Mouse (Mus musculus) lung, embryonic 15.5 days (tissue): Measurements from ENCODE around the gene Obscn. TPM values are rescaled to one million over a fixed set of nuclear protein-coding genes. Genes with fewer than 3 reads are reported as not detected.

ENCODE experiments used
- microRNA-seq: library from miRNA; unstranded; fragments of <30 nt; microRNA quantifications from one replicate; pipeline ENCODE4, GENCODE M21; 2016
- polyA plus RNA-seq: library from polyadenylated mRNA; unstranded; fragments of >200 nt; fragmentation: Nextera tagmentation; extraction: Ambion mirVana; gene quantifications from 2 replicates; pipeline ENCODE4 v1.2.1, GENCODE M21; 2015

Gene Obscn
- polyA plus RNA-seq, 1 experiment from 2014 or later, result 3.0 TPM

Small RNAs within 50 kb of the gene (microRNA-seq; reads per million reads assigned to microRNA genes)
- gene Gm44313, result 0.93 reads per million

Other genes with a start within 250 kb of the Obscn start
- 4.9 and 5.1 TPM in 2 replicates for gene Zfp39, start 232.2 kb downstream of the Obscn start, polyA plus RNA-seq
- 0.15 TPM in 1 of 2 replicates, not detected in the other for gene Btnl10, start 218.5 kb downstream of the Obscn start, polyA plus RNA-seq
- gene Rnf187, start 197.5 kb downstream of the Obscn start, polyA plus RNA-seq, result 241 and 245 TPM in 2 replicates
- gene Hist3h2ba, start 187.5 kb downstream of the Obscn start, polyA plus RNA-seq, result 19.3 and 21.5 TPM in 2 replicates
- gene Hist3h2a, start 181.7 kb downstream of the Obscn start, polyA plus RNA-seq, result 22.2 and 23.7 TPM in 2 replicates
- 0.31 and 0.39 TPM in 2 replicates for gene Trim17, start 181.7 kb downstream of the Obscn start, polyA plus RNA-seq
- 19.9 and 22.9 TPM in 2 replicates for gene Trim11, start 158.3 kb downstream of the Obscn start, polyA plus RNA-seq
- gene Iba57, start 27.3 kb upstream of the Obscn start, polyA plus RNA-seq, result 4.5 and 5.3 TPM in 2 replicates
- gene Gjc2, start 46.8 kb upstream of the Obscn start, polyA plus RNA-seq, result 0.56 and 0.60 TPM in 2 replicates
- gene Guk1, start 55.8 kb upstream of the Obscn start, polyA plus RNA-seq, result 131 and 141 TPM in 2 replicates
- gene Mrpl55, start 66.1 kb upstream of the Obscn start, polyA plus RNA-seq, result 89.6 and 92.6 TPM in 2 replicates
- 31.9 and 32.3 TPM in 2 replicates for gene 2310033P09Rik, start 71.9 kb upstream of the Obscn start, polyA plus RNA-seq
- gene Arf1, start 91.9 kb upstream of the Obscn start, polyA plus RNA-seq, result 724 and 743 TPM in 2 replicates
- 0.08 and 0.14 TPM in 2 replicates for gene Wnt3a, start 154.3 kb upstream of the Obscn start, polyA plus RNA-seq
- 3.0 and 3.1 TPM in 2 replicates for gene Wnt9a, start 170.5 kb upstream of the Obscn start, polyA plus RNA-seq
- gene Prss38, start 239.3 kb upstream of the Obscn start, polyA plus RNA-seq, result not detected in 2 replicates